Mouse (Mus musculus) gastrocnemius, postnatal 14 days (tissue): ENCODE data around the gene Nup85. TPM values are rescaled to one million over a fixed set of nuclear protein-coding genes. Genes with fewer than 3 reads are reported as not detected.

Source experiments
- DNase-seq: peaks from one replicate; pipeline ENCODE4 v3.0.0; 2021; ENCODE audit warnings: mixed read lengths
- intact Hi-C: fragments of 180-260 bp; cut with DNase I; formaldehyde crosslinking; loops from one replicate; pipeline ENCODE4 v1.15.1; 2025; ENCODE audit warnings: low total_unique reads
- total RNA-seq, 2 experiments: library from RNA; stranded (reverse); gene quantifications; 2 replicates each; pipeline ENCODE4 v1.2.3; 2021

Nup85 gene
- total RNA-seq, 2 experiments from 2014 or later = 14.7 to 18.9 TPM

DNA sequence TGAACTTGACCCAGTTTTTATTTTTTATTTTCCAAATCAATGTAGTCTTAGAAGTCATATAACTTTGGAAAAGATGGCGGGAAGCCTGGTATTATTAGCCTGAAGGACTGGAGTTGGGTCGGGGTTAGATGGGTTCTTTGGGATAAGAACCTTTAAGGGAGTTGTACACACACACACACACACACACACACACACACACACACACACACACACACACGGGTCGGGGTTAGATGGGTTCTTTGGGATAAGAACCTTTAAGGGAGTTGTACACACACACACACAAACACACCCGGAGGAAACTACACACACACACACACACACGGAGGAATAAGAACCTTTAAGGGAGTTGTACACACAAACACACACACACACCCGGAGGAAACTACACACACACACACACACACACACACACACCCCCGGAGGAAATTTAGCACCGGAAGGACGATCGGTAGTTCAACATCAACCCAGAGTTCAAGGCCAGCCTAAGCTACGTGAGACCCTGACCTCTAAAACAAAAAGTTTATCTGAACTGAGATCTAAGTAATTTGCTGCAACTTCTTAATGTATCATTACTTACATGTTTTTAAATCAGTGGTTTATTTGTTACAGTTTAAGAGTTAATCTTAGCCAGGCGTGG lies 64.3 kb downstream of the Nup85 start:
- intact Hi-C loops = no loop called here

GRCm38 (mm10) chr11:115629734-115630531 lies 65.7 kb downstream of the Nup85 start:
- no peak for DNase-seq
- intact Hi-C loops = no loop called here

More for the DNA sequence above, 64.3 kb downstream of the Nup85 start:
- no peak for DNase-seq

DNA sequence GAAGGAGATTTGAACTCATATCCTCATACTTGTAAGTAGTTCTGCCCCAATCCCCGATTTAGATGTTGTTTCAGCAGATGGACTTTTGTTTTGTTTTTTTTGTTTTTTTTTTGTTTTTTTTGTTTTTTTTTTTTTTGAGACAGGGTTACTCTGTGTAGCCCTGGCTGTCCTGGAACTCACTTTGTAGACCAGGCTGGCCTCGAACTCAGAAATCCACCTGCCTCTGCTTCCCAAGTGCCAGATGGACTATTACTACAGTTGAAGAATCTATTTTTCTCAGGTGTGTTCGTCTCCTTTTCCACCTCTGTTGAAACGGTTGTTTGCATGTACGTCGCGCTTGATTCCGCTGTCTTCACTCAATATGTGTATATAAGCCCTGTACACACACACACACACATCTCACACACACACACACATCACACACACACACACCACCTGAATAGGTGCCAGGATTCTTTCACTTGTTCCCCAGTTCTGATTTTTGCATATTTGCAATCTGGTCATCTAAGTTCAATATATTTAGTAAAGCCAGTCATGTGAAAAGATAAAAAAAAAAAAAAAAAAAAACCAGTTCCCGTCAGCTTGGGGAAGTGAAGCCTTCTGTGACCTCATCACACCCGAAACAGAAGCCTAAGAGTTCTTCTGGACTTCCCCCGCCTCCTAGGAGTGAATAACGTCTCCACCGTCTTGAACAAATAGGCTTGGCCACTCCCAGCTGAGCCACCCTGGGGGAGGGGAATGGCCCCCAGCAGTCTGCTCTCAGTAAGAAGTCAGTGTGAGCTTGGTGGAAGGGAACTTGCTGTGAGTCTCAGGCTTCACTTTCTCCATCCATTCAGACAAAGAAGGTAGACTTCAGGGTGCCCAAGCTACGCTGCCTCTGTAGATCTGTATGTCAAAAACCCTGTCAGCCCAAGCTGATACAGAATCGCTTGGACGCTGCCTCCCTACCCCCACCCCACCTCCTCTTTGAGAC lies 66.6 kb downstream of the Nup85 start:
- intact Hi-C loops = no loop called here
- no peak for DNase-seq

DNA sequence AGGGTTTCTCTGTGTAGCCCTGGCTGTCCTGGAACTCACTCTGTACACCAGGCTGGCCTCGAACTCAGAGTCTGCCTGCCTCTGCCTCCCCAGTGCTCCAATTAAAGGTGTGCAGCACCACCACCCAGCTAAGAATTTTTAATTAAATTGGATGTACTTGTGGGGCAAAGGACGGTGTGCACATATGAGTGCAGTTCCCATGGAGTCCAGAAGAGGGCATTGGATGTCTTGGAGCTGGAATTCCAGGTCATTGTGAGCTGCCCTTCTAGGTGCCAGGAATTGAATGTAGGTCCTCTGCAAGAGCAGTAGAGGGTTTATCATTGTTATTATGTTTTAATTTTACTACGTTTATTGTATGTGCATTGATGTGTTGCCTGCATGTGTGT lies 67.3 kb downstream of the Nup85 start:
- DNase-seq = no peak
- intact Hi-C loops = no loop called here

GRCm38 (mm10) chr11:115632247-115632646 lies 68.0 kb downstream of the Nup85 start:
- intact Hi-C loops = no loop called here
- no peak for DNase-seq

- intact Hi-C loops = no loop called here
Observed at GRCm38 (mm10) chr11:115632862-115633261, 68.6 kb downstream of the Nup85 start.

More at GRCm38 (mm10) chr11:115632862-115633261, 68.6 kb downstream of the Nup85 start:
- DNase-seq = no peak

Other genes starting within 250 kb of the Nup85 start
- under 1 TPM; 0.25 to 0.73 TPM for gene Ush1g, start 242.4 kb upstream of the Nup85 start, total RNA-seq
- gene Otop3, start 229.7 kb upstream of the Nup85 start, total RNA-seq = not detected
- gene Hid1, start 196.7 kb upstream of the Nup85 start, total RNA-seq = 1 to 10 TPM; 2.9 to 4.3 TPM
- gene Cdr2l, start 182.5 kb upstream of the Nup85 start, total RNA-seq = 1 to 10 TPM; 4.8 to 8.3 TPM
- 100 to 1,000 TPM; 103 to 107 TPM for gene Mrpl58, start 160.7 kb upstream of the Nup85 start, total RNA-seq
- 1,000 to 10,000 TPM; 1,042 to 1,140 TPM for gene Atp5h, start 144.5 kb upstream of the Nup85 start, total RNA-seq
- gene Kctd2, start 144.3 kb upstream of the Nup85 start, total RNA-seq = 10 to 100 TPM; 12.8 to 15.5 TPM
- not detected for gene Trim80, start 123.9 kb upstream of the Nup85 start, total RNA-seq
- not detected for gene Slc16a5, start 102.0 kb upstream of the Nup85 start, total RNA-seq
- 1 to 10 TPM; 1.4 TPM for gene Armc7, start 88.8 kb upstream of the Nup85 start, total RNA-seq
- gene Nt5c, start 72.6 kb upstream of the Nup85 start, total RNA-seq = 10 to 100 TPM; 11.9 to 15.1 TPM
- 10 to 100 TPM; 84.9 to 97.5 TPM for gene Jpt1, start 50.0 kb upstream of the Nup85 start, total RNA-seq
- 100 to 1,000 TPM; 121 to 143 TPM for gene Sumo2, start 28.2 kb upstream of the Nup85 start, total RNA-seq
- gene Mrps7, start 39.5 kb downstream of the Nup85 start, total RNA-seq = 10 to 100 TPM; 63.6 to 65.4 TPM
- 10 to 100 TPM; 10.9 to 13.2 TPM for gene Gga3, start 39.6 kb downstream of the Nup85 start, total RNA-seq
- 10 to 100 TPM; 35.7 to 42.9 TPM for gene Mif4gd, start 48.5 kb downstream of the Nup85 start, total RNA-seq
- gene Slc25a19, start 63.9 kb downstream of the Nup85 start, total RNA-seq = 10 to 100 TPM; 40.9 to 45.2 TPM
- 10 to 100 TPM; 76.5 to 93.9 TPM for gene Grb2, start 144.2 kb downstream of the Nup85 start, total RNA-seq
- 10 to 100 TPM; 52.7 to 61.5 TPM for gene Tmem94, start 201.0 kb downstream of the Nup85 start, total RNA-seq
- gene Caskin2, start 249.2 kb downstream of the Nup85 start, total RNA-seq = 10 to 100 TPM; 18.4 to 20.1 TPM